Mouse (Mus musculus) lung, postnatal 0 days (tissue): ENCODE results near the gene Mkks. TPM values are rescaled to one million over a fixed set of nuclear protein-coding genes. Genes with fewer than 3 reads are reported as not detected.
"Not testable (repeated sequence)": the region's sequence is repeated elsewhere in the genome, so short reads cannot be mapped to it uniquely, and the experiment has no call there.

ENCODE experiments used
- ATAC-seq: fragments of 200-750 bp; cut with Nextera tagmentation; 2 replicates; pipeline ENCODE4 v1.8.0; 2017; ENCODE audit warnings: moderate library complexity
- DNase-seq: peaks from one replicate; pipeline ENCODE4 v3.0.0-alpha.2; 2016; ENCODE audit warnings: low spot score
- H3K27ac ChIP-seq: fragments of 300-500 bp; sonication (generic); 2 replicates; pipeline ENCODE4 v1.5.1; 2014; ENCODE audit warnings: antibody characterized with exemption, mild to moderate bottlenecking, low read length, mixed read lengths
- H3K27me3 ChIP-seq: fragments of 300-500 bp; sonication (generic); replicated peaks from 2 replicates; pipeline ENCODE4 v1.6.1; 2014; ENCODE audit warnings: low read length, mixed read lengths; ENCODE audit not compliant: insufficient read depth
- H3K36me3 ChIP-seq: fragments of 300-500 bp; sonication (generic); 2 replicates; pipeline ENCODE4 v1.6.1; 2014; ENCODE audit warnings: low read length, mixed read lengths; ENCODE audit not compliant: insufficient read depth
- H3K4me1 ChIP-seq: fragments of 300-500 bp; sonication (generic); 2 replicates; pipeline ENCODE4 v1.6.1; 2014; ENCODE audit warnings: antibody characterized with exemption, low read depth, low read length, mixed read lengths; ENCODE audit not compliant: insufficient read depth
- H3K4me2 ChIP-seq: fragments of 300-500 bp; sonication (generic); replicated peaks from 2 replicates; pipeline ENCODE4 v1.6.1; 2014; ENCODE audit warnings: low read depth, mild to moderate bottlenecking, low read length, moderate library complexity, mixed read lengths
- H3K4me3 ChIP-seq: fragments of 300-500 bp; sonication (generic); 2 replicates; pipeline ENCODE4 v1.5.1; 2014; ENCODE audit warnings: low read depth, low read length
- H3K9ac ChIP-seq: fragments of 300-500 bp; sonication (generic); replicated peaks from 2 replicates; pipeline ENCODE4 v1.6.1; 2014; ENCODE audit warnings: low read depth, mild to moderate bottlenecking
- H3K9me3 ChIP-seq: fragments of 300-500 bp; sonication (generic); 2 replicates; pipeline ENCODE4 v1.6.1; 2016; ENCODE audit warnings: low read length, mixed read lengths
- CTCF ChIP-seq: IDR thresholded peaks from 2 replicates; pipeline ENCODE4 v1.5.1; 2016; ENCODE audit warnings: antibody characterized with exemption, mild to moderate bottlenecking
- EP300 ChIP-seq: IDR thresholded peaks from 2 replicates; pipeline ENCODE4 v1.6.1; 2016; ENCODE audit warnings: antibody characterized with exemption, mild to moderate bottlenecking, control low read depth
- WGBS: fragments of 180-500 bp; shearing (Covaris S2); extraction: QIAGEN DNeasy Blood & Tissue Kit; methylation state at CpG from one replicate; pipeline ENCODE4 v1.1.7; 2014; 5-methylcytosine and 5-hydroxymethylcytosine counted together
- polyA plus RNA-seq: library from polyadenylated mRNA; unstranded; fragments of >200 nt; fragmentation: Nextera tagmentation; extraction: Ambion mirVana; gene quantifications from 2 replicates; pipeline ENCODE4 v1.2.1, GENCODE M21; 2015

Gene Mkks
- polyA plus RNA-seq, 1 experiment from 2014 or later = 6.7 TPM

DNA sequence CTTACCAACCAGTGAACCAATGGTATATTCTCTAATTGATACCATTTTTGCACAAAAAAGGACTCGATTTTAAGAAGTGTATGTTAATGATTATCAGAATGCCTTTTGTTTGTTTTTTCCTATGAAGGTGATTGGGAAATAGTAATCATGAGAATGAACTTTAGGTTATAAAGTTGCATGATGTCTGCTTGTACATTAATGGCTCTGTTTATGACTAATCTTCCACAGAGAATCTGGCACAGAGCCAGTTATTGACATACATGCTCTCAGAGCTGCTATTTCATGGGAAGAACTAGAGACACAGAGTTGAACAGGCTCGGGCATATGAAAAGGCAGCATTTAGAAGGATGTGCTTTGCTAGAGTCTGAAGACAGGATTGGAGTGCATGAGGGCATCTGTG lies 4.9 kb upstream of the Mkks start:
- H3K27me3 ChIP-seq = no peaks in the 10 kb centered on the region
- H3K9me3 ChIP-seq = no peaks in the 10 kb centered on the region
- no peaks in the 10 kb centered on the region for H3K4me1 ChIP-seq
- WGBS = 62% methylated on average over 2 of the region's 2 CpGs
- H3K36me3 ChIP-seq = no peaks in the 10 kb centered on the region
- H3K27ac ChIP-seq = no peak overlapping the region
- DNase-seq (no peak), ATAC-seq (no peak)
- TF ChIP-seq CTCF (no peak), EP300 (no peak)
- no peak overlapping the region for H3K9ac ChIP-seq
- no peak overlapping the region for H3K4me3 ChIP-seq
- H3K4me2 ChIP-seq = no peak overlapping the region

DNA sequence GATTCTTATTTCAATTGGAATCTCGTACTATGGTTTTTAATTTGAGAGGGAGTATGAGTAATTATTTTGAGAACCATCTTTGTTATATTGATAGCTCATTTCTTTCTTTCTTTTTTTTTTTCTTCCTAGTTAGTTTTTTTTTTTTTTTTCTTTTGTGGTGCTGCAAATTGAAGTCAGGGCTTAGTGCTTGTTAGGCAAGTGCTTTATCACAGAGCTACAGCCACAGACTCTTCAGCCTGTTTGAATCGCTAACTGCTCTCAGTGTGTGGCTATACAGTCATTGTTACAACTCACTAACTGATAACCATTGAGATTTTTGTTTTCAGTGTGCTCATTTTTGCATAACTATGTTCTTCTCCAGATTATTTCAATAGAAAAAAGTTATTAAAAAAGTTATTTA lies 3.3 kb upstream of the Mkks start:
- Histone ChIP-seq H3K9ac (no peak overlapping the region), H3K27me3 (no peaks in the 10 kb centered on the region), H3K4me2 (no peak overlapping the region), H3K9me3 (no peaks in the 10 kb centered on the region), H3K4me3 (no peak overlapping the region), H3K4me1 (peaks cover 4% of the 10 kb centered on the region; the same call in 1 of the 2 replicates), H3K36me3 (no peaks in the 10 kb centered on the region), H3K27ac (no peak overlapping the region)
- no peak for ATAC-seq
- WGBS = 85% methylated on average over 2 of the region's 2 CpGs
- TF ChIP-seq CTCF = no peak
- no peak for TF ChIP-seq EP300
- no peak for DNase-seq

DNA sequence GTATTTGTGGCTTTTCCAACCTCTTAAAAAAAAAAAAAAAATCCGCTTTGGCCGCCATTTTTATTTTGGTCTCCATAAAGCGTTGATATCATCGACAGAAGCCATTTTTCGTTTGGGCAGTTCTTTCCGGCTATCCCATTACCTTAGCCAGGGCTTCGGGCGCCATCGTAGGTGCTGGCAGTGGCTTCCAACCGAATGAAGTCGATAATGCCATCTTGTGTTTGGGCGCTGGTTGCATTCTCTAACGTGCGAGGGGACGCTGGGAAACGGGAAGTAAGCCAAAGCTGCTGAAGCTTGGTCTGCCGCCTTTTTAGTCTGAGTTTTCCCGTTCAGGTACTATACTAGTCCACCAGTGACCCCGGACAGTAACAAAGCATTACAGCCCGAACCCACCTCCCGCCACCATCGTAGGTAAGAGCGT lies 772 bp upstream of the Mkks start:
- DNase-seq (peak; percentile 99), ATAC-seq (peak; percentile 85)
- Histone ChIP-seq H3K4me1 (peaks cover 4% of the 10 kb centered on the region; the same call in 1 of the 2 replicates), H3K4me3 (peak overlapping the region; percentile 80), H3K36me3 (no peaks in the 10 kb centered on the region), H3K27ac (peak overlapping the region; percentile 94), H3K9ac (peak overlapping the region; percentile 63), H3K27me3 (no peaks in the 10 kb centered on the region), H3K9me3 (no peaks in the 10 kb centered on the region), H3K4me2 (peak overlapping the region; percentile 54)
- under 1% methylated on average over 23 of the region's 23 CpGs for WGBS
- peak; percentile 42; the same call in 1 of the 2 replicates for TF ChIP-seq CTCF
- peak; percentile 71 for TF ChIP-seq EP300

DNA sequence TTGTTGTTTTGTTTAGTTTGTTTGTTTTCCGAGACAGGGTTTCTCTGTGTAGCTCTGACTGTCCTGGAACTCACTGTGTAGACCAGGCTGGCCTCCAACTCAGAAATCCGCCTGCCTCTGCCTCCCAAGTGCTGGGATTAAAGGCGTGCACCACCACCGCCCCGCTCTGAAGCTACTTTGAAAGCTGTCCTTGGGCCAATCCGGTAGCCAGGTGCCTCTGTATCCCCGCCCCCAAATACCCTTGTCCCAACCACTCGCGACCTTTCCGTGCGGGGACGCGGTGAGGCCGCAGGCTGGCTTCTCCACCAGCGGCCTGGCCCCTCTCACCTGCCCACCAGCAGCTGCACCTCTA lies 497 bp downstream of the Mkks start:
- H3K36me3 ChIP-seq, H3K9me3 ChIP-seq, H3K4me1 ChIP-seq, DNase-seq, H3K27me3 ChIP-seq: not testable (repeated sequence)
- WGBS = 5% methylated on average over 15 of the region's 15 CpGs
- Histone ChIP-seq H3K27ac (peak overlapping the region; percentile 94), H3K9ac (peak overlapping the region; percentile 66), H3K4me2 (peak overlapping the region; percentile 54), H3K4me3 (peak overlapping the region; percentile 80)
- peak; percentile 57 for ATAC-seq

DNA sequence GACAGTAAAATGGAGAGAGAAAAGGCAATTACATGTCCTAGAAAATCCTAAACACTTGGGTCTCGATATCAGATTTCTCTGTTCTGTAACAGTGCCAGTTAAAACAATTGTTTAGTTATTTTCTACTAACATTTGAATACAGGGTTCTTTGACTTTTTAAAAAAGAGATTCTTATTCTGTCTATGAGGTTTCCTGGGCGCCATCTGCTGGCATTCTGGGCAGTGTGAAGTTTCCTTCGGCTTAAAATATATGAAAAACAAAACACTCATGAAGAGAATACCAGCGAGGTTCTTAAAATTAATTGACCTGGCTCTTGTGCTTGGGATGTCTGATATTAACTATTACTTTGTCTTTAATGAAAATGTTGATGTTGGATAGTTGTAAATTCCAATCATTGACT lies 4.3 kb downstream of the Mkks start:
- H3K36me3 ChIP-seq = peaks cover 5% of the 10 kb centered on the region; the same call in 1 of the 2 replicates
- H3K27me3 ChIP-seq = no peaks in the 10 kb centered on the region
- peak; percentile 18 for DNase-seq
- no peak overlapping the region for H3K4me2 ChIP-seq
- H3K4me3 ChIP-seq = no peak overlapping the region
- H3K9ac ChIP-seq = no peak overlapping the region
- H3K27ac ChIP-seq = no peak overlapping the region
- WGBS = 52% methylated on average over 4 of the region's 4 CpGs
- TF ChIP-seq EP300 (no peak), CTCF (peak; percentile 61)
- no peaks in the 10 kb centered on the region for H3K9me3 ChIP-seq
- H3K4me1 ChIP-seq = peaks cover 4% of the 10 kb centered on the region; the same call in 1 of the 2 replicates
- ATAC-seq = no peak

DNA sequence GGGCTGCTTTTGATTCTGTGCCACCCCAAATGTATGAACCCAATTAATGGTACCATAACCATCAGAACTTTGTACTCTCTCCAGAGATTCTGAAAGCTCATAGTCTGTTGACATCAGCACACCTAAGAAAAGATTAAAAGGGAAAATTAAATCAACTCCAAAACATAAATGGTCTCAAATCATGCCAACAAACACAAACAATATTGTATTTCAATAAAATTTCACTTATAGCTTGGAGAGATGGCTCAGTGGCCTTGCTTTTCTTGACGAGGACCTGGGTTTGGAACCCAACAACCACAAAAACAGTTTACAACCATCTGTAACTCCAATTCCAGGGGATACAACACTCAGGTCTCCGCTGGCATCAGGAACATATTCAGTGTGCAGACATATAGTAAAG lies 5.6 kb downstream of the Mkks start, which contains the start of gene AL731706.2:
TSS of gene AL731706.2 (minus strand) at position 101 of the 400 bp plus-strand sequence.
- H3K27me3 ChIP-seq = no peaks in the 10 kb centered on the region

More for the DNA sequence above, 5.6 kb downstream of the Mkks start, which contains the start of gene AL731706.2:
- TF ChIP-seq EP300 (no peak), CTCF (no peak)
- Histone ChIP-seq H3K9ac (no peak within 1 kb of the TSS), H3K4me3 (no peak within 1 kb of the TSS), H3K36me3 (peaks cover 10% of the 10 kb centered on the region), H3K9me3 (no peaks in the 10 kb centered on the region), H3K4me1 (peaks cover 4% of the 10 kb centered on the region; the same call in 1 of the 2 replicates), H3K27ac (no peak within 1 kb of the TSS), H3K4me2 (no peak within 1 kb of the TSS)
- DNase-seq = no peak
- 93% methylated on average over 2 of the region's 2 CpGs for WGBS
- ATAC-seq = no peak
